Mouse (Mus musculus): ENCODE results near the gene Fhl1. TPM values are rescaled to one million over a fixed set of nuclear protein-coding genes. Genes with fewer than 3 reads are reported as not detected.

Fhl1 gene
- polyA plus RNA-seq, 1 experiment from 2014 or later = 63.2 TPM

GRCm38 (mm10) chrX:56734436-56734835 lies 2.8 kb downstream of the Fhl1 start:
- WGBS = 43% methylated on average over 5 of the region's 5 CpGs

GRCm38 (mm10) chrX:56736226-56736625 lies 4.6 kb downstream of the Fhl1 start:
- Histone ChIP-seq H3K9me3 (ENCODE audit: control insufficient read depth, low read depth, low read length) (no peaks in the 10 kb centered on the region), H3K4me1 (ENCODE audit: control insufficient read depth, insufficient read depth, low read length) (no peaks in the 10 kb centered on the region), H3K4me2 (replicated peaks; ENCODE audit: low read depth, low read length) (no peak overlapping the region), H3K27me3 (ENCODE audit: control insufficient read depth, insufficient read depth, low read length) (no peaks in the 10 kb centered on the region), H3K4me3 (ENCODE audit: low read depth, low read length) (no peak overlapping the region), H3K27ac (ENCODE audit: low read length) (no peak overlapping the region), H3K36me3 (ENCODE audit: control insufficient read depth, insufficient read depth, low read length) (no peaks in the 10 kb centered on the region), H3K9ac (replicated peaks; ENCODE audit: low read depth, low read length) (no peak overlapping the region)
- 79% methylated on average over 1 of the region's 1 CpGs for WGBS
- ATAC-seq (ENCODE audit: insufficient number of reproducible peaks, insufficient read depth, low FRiP score, low read depth) = no peak

More at GRCm38 (mm10) chrX:56734436-56734835, 2.8 kb downstream of the Fhl1 start:
- Histone ChIP-seq H3K4me2 (replicated peaks; ENCODE audit: low read depth, low read length) (no peak overlapping the region), H3K27ac (ENCODE audit: low read length) (no peak overlapping the region), H3K4me3 (ENCODE audit: low read depth, low read length) (no peak overlapping the region), H3K4me1 (ENCODE audit: control insufficient read depth, insufficient read depth, low read length) (no peaks in the 10 kb centered on the region), H3K9me3 (ENCODE audit: control insufficient read depth, low read depth, low read length) (no peaks in the 10 kb centered on the region), H3K36me3 (ENCODE audit: control insufficient read depth, insufficient read depth, low read length) (no peaks in the 10 kb centered on the region), H3K9ac (replicated peaks; ENCODE audit: low read depth, low read length) (no peak overlapping the region), H3K27me3 (ENCODE audit: control insufficient read depth, insufficient read depth, low read length) (no peaks in the 10 kb centered on the region)
- no peak for ATAC-seq (ENCODE audit: insufficient number of reproducible peaks, insufficient read depth, low FRiP score, low read depth)

- H3K4me1 ChIP-seq (ENCODE audit: control insufficient read depth, insufficient read depth, low read length) = no peaks in the 10 kb centered on the region
- no peak overlapping the region for H3K4me3 ChIP-seq (ENCODE audit: low read depth, low read length)
- H3K9ac ChIP-seq (replicated peaks; ENCODE audit: low read depth, low read length) = no peak overlapping the region
- H3K27me3 ChIP-seq (ENCODE audit: control insufficient read depth, insufficient read depth, low read length) = no peaks in the 10 kb centered on the region
- WGBS = 54% methylated on average over 5 of the region's 5 CpGs
- H3K4me2 ChIP-seq (replicated peaks; ENCODE audit: low read depth, low read length) = no peak overlapping the region
- no peak overlapping the region for H3K27ac ChIP-seq (ENCODE audit: low read length)
- H3K9me3 ChIP-seq (ENCODE audit: control insufficient read depth, low read depth, low read length) = no peaks in the 10 kb centered on the region
- H3K36me3 ChIP-seq (ENCODE audit: control insufficient read depth, insufficient read depth, low read length) = no peaks in the 10 kb centered on the region
- no peak for ATAC-seq (ENCODE audit: insufficient number of reproducible peaks, insufficient read depth, low FRiP score, low read depth)
Measured at GRCm38 (mm10) chrX:56737848-56738554, 6.4 kb downstream of the Fhl1 start.

DNA sequence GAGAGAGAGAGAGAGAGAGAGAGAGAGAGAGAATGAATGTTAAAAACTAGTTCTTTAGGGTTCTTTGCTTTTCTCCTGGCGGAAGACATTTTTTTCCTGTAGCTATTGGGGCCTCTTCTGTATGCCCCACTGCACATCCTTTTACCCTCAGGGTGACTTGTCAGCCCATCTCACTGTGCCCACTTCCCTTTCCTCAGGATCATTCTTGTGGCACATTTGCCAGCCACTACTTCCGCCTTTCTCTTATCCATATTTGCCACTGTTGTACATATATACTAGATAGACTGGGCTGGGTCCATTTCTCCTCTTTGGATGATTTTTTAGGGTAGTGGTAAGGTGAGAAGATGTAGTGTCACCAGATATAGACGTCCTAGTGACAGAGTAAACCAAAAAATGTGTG lies 9.8 kb downstream of the Fhl1 start:
- ATAC-seq (ENCODE audit: insufficient number of reproducible peaks, insufficient read depth, low FRiP score, low read depth) = no peak
- no peaks in the 10 kb centered on the region for H3K36me3 ChIP-seq (ENCODE audit: control insufficient read depth, insufficient read depth, low read length)
- H3K9me3 ChIP-seq (ENCODE audit: control insufficient read depth, low read depth, low read length) = no peaks in the 10 kb centered on the region
- no peaks in the 10 kb centered on the region for H3K4me1 ChIP-seq (ENCODE audit: control insufficient read depth, insufficient read depth, low read length)
- no peak overlapping the region for H3K4me2 ChIP-seq (replicated peaks; ENCODE audit: low read depth, low read length)
- H3K27me3 ChIP-seq (ENCODE audit: control insufficient read depth, insufficient read depth, low read length) = no peaks in the 10 kb centered on the region
- 77% methylated on average over 3 of the region's 3 CpGs for WGBS
- no peak overlapping the region for H3K9ac ChIP-seq (replicated peaks; ENCODE audit: low read depth, low read length)
- no peak overlapping the region for H3K27ac ChIP-seq (ENCODE audit: low read length)
- no peak overlapping the region for H3K4me3 ChIP-seq (ENCODE audit: low read depth, low read length)

DNA sequence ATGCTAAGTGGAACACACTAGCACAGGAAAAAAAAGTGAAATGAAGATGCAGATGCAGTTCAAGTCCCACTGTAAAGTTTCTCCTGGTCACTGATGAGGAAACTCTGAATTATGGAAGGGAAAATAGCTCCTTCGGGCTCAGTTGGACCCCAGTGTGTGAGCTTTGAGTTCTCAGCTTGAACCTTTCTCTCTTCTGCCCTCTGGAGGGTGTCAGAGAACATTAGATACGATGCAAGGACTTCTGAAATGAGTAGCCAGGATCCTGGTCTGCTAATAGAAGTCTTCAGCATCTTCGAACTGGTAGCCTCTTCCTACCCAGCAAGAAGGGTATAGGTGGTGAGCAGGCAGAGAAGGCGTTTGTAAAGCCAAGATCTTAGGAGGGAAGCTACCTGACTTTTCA lies 19.9 kb downstream of the Fhl1 start:
- H3K36me3 ChIP-seq (ENCODE audit: control insufficient read depth, insufficient read depth, low read length) = no peaks in the 10 kb centered on the region
- WGBS = 50% methylated on average over 4 of the region's 4 CpGs
- H3K4me1 ChIP-seq (ENCODE audit: control insufficient read depth, insufficient read depth, low read length) = no peaks in the 10 kb centered on the region
- no peak overlapping the region for H3K4me3 ChIP-seq (ENCODE audit: low read depth, low read length)
- H3K9me3 ChIP-seq (ENCODE audit: control insufficient read depth, low read depth, low read length) = no peaks in the 10 kb centered on the region
- H3K27ac ChIP-seq (ENCODE audit: low read length) = no peak overlapping the region
- H3K27me3 ChIP-seq (ENCODE audit: control insufficient read depth, insufficient read depth, low read length) = no peaks in the 10 kb centered on the region
- ATAC-seq (ENCODE audit: insufficient number of reproducible peaks, insufficient read depth, low FRiP score, low read depth) = no peak
- H3K4me2 ChIP-seq (replicated peaks; ENCODE audit: low read depth, low read length) = no peak overlapping the region
- no peak overlapping the region for H3K9ac ChIP-seq (replicated peaks; ENCODE audit: low read depth, low read length)

- no peaks in the 10 kb centered on the region for H3K36me3 ChIP-seq (ENCODE audit: control insufficient read depth, insufficient read depth, low read length)
Measured at GRCm38 (mm10) chrX:56752144-56752543, 20.6 kb downstream of the Fhl1 start.

GRCm38 (mm10) chrX:56753317-56754289 lies 22.0 kb downstream of the Fhl1 start:
- WGBS = 72% methylated on average over 8 of the region's 8 CpGs
- H3K27ac ChIP-seq (ENCODE audit: low read length) = no peak overlapping the region

More at GRCm38 (mm10) chrX:56752144-56752543, 20.6 kb downstream of the Fhl1 start:
- WGBS = 53% methylated on average over 6 of the region's 6 CpGs
- Histone ChIP-seq H3K4me1 (ENCODE audit: control insufficient read depth, insufficient read depth, low read length) (no peaks in the 10 kb centered on the region), H3K27ac (ENCODE audit: low read length) (no peak overlapping the region), H3K4me3 (ENCODE audit: low read depth, low read length) (no peak overlapping the region), H3K9ac (replicated peaks; ENCODE audit: low read depth, low read length) (no peak overlapping the region), H3K27me3 (ENCODE audit: control insufficient read depth, insufficient read depth, low read length) (no peaks in the 10 kb centered on the region), H3K9me3 (ENCODE audit: control insufficient read depth, low read depth, low read length) (no peaks in the 10 kb centered on the region), H3K4me2 (replicated peaks; ENCODE audit: low read depth, low read length) (no peak overlapping the region)
- no peak for ATAC-seq (ENCODE audit: insufficient number of reproducible peaks, insufficient read depth, low FRiP score, low read depth)

DNA sequence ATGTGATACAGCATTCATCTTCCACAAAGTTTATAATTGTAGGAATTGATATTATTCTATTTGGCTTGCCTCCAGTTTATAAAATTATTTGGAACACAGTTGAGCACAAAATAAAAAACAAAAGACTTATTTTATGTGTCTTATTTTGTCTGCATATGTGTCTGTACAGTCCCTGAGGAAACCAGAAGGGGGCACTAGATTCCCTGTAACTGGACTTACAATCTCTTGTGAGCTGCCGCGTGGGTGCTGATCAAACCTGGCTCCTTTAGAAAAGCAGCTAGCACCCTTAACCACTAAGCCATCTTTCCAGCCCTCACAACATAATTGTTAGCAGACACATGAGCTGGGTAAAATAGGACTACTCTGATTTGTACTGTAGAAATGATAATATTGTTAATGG lies 24.1 kb downstream of the Fhl1 start:
- H3K9me3 ChIP-seq (ENCODE audit: control insufficient read depth, low read depth, low read length) = no peaks in the 10 kb centered on the region
- H3K4me1 ChIP-seq (ENCODE audit: control insufficient read depth, insufficient read depth, low read length) = no peaks in the 10 kb centered on the region
- no peak overlapping the region for H3K4me3 ChIP-seq (ENCODE audit: low read depth, low read length)
- H3K27me3 ChIP-seq (ENCODE audit: control insufficient read depth, insufficient read depth, low read length) = no peaks in the 10 kb centered on the region
- H3K27ac ChIP-seq (ENCODE audit: low read length) = no peak overlapping the region
- ATAC-seq (ENCODE audit: insufficient number of reproducible peaks, insufficient read depth, low FRiP score, low read depth) = no peak
- no peaks in the 10 kb centered on the region for H3K36me3 ChIP-seq (ENCODE audit: control insufficient read depth, insufficient read depth, low read length)
- 44% methylated on average over 2 of the region's 2 CpGs for WGBS
- no peak overlapping the region for H3K9ac ChIP-seq (replicated peaks; ENCODE audit: low read depth, low read length)
- H3K4me2 ChIP-seq (replicated peaks; ENCODE audit: low read depth, low read length) = no peak overlapping the region

More at GRCm38 (mm10) chrX:56753317-56754289, 22.0 kb downstream of the Fhl1 start:
- H3K27me3 ChIP-seq (ENCODE audit: control insufficient read depth, insufficient read depth, low read length) = no peaks in the 10 kb centered on the region
- no peaks in the 10 kb centered on the region for H3K4me1 ChIP-seq (ENCODE audit: control insufficient read depth, insufficient read depth, low read length)
- no peak overlapping the region for H3K4me2 ChIP-seq (replicated peaks; ENCODE audit: low read depth, low read length)
- H3K9me3 ChIP-seq (ENCODE audit: control insufficient read depth, low read depth, low read length) = no peaks in the 10 kb centered on the region
- no peaks in the 10 kb centered on the region for H3K36me3 ChIP-seq (ENCODE audit: control insufficient read depth, insufficient read depth, low read length)
- no peak; the same call in 1 of the 2 replicates for ATAC-seq (ENCODE audit: insufficient number of reproducible peaks, insufficient read depth, low FRiP score, low read depth)
- no peak overlapping the region for H3K4me3 ChIP-seq (ENCODE audit: low read depth, low read length)
- no peak overlapping the region for H3K9ac ChIP-seq (replicated peaks; ENCODE audit: low read depth, low read length)
